Mouse (Mus musculus): Measurements from ENCODE around the gene Gpn3. TPM values are rescaled to one million over a fixed set of nuclear protein-coding genes. Genes with fewer than 3 reads are reported as not detected.
"Not testable (repeated sequence)": the region's sequence is repeated elsewhere in the genome, so short reads cannot be mapped to it uniquely, and the experiment has no call there.

Gpn3 gene
- polyA plus RNA-seq, 1 experiment: not detected

- peaks cover 8% of the 10 kb centered on the region for H3K4me1 ChIP-seq (ENCODE audit: control insufficient read depth, insufficient read depth, low read length)
- TF ChIP-seq POLR2A (IDR thresholded peaks at IDR 0.05; ENCODE audit: insufficient read depth, low read depth, low read length): no peak
- no peak for TF ChIP-seq CTCF (IDR thresholded peaks at IDR 0.05; ENCODE audit: insufficient read depth, low read depth, low read length)
- H3K4me3 ChIP-seq (ENCODE audit: insufficient read depth, low read depth, low read length): no peak overlapping the region
- H3K27ac ChIP-seq (ENCODE audit: insufficient read depth, low read depth, low read length): no peak overlapping the region
- 93% methylated on average over 10 of the region's 10 CpGs for WGBS
Measured at GRCm38 (mm10) chr5:122405537-122405936, 33.9 kb downstream of the Gpn3 start.

GRCm38 (mm10) chr5:122409692-122410645 is 38.3 kb downstream of the Gpn3 start:
- Histone ChIP-seq H3K4me3 (ENCODE audit: insufficient read depth, low read depth, low read length) (no peak overlapping the region), H3K4me1 (ENCODE audit: control insufficient read depth, insufficient read depth, low read length) (no peaks in the 10 kb centered on the region), H3K27ac (ENCODE audit: insufficient read depth, low read depth, low read length) (no peak overlapping the region)
- 91% methylated on average over 19 of the region's 19 CpGs for WGBS
- TF ChIP-seq POLR2A (IDR thresholded peaks at IDR 0.05; ENCODE audit: insufficient read depth, low read depth, low read length) (no peak), CTCF (IDR thresholded peaks at IDR 0.05; ENCODE audit: insufficient read depth, low read depth, low read length) (no peak)

- no peak overlapping the region for H3K4me3 ChIP-seq (ENCODE audit: insufficient read depth, low read depth, low read length)
- H3K27ac ChIP-seq (ENCODE audit: insufficient read depth, low read depth, low read length): no peak overlapping the region
- H3K4me1 ChIP-seq (ENCODE audit: control insufficient read depth, insufficient read depth, low read length): no peaks in the 10 kb centered on the region
- no peak for TF ChIP-seq POLR2A (IDR thresholded peaks at IDR 0.05; ENCODE audit: insufficient read depth, low read depth, low read length)
- TF ChIP-seq CTCF (IDR thresholded peaks at IDR 0.05; ENCODE audit: insufficient read depth, low read depth, low read length): no peak
- WGBS: 82% methylated on average over 5 of the region's 5 CpGs
Measured at GRCm38 (mm10) chr5:122411892-122412291, 40.2 kb downstream of the Gpn3 start.

GRCm38 (mm10) chr5:122412826-122413225 is 41.1 kb downstream of the Gpn3 start:
- Histone ChIP-seq H3K27ac (ENCODE audit: insufficient read depth, low read depth, low read length) (no peak overlapping the region), H3K4me3 (ENCODE audit: insufficient read depth, low read depth, low read length) (no peak overlapping the region), H3K4me1 (ENCODE audit: control insufficient read depth, insufficient read depth, low read length) (no peaks in the 10 kb centered on the region)
- 65% methylated on average over 6 of the region's 6 CpGs for WGBS
- TF ChIP-seq POLR2A (IDR thresholded peaks at IDR 0.05; ENCODE audit: insufficient read depth, low read depth, low read length) (no peak), CTCF (IDR thresholded peaks at IDR 0.05; ENCODE audit: insufficient read depth, low read depth, low read length) (no peak)

GRCm38 (mm10) chr5:122414351-122414750 is 42.7 kb downstream of the Gpn3 start:
- no peak overlapping the region for H3K4me3 ChIP-seq (ENCODE audit: insufficient read depth, low read depth, low read length)
- no peak overlapping the region for H3K27ac ChIP-seq (ENCODE audit: insufficient read depth, low read depth, low read length)
- TF ChIP-seq CTCF (IDR thresholded peaks at IDR 0.05; ENCODE audit: insufficient read depth, low read depth, low read length): no peak
- TF ChIP-seq POLR2A (IDR thresholded peaks at IDR 0.05; ENCODE audit: insufficient read depth, low read depth, low read length): no peak
- no peaks in the 10 kb centered on the region for H3K4me1 ChIP-seq (ENCODE audit: control insufficient read depth, insufficient read depth, low read length)
- WGBS: 96% methylated on average over 5 of the region's 5 CpGs

- 87% methylated on average over 12 of the region's 12 CpGs for WGBS
- TF ChIP-seq CTCF (IDR thresholded peaks at IDR 0.05; ENCODE audit: insufficient read depth, low read depth, low read length): no peak
- no peak for TF ChIP-seq POLR2A (IDR thresholded peaks at IDR 0.05; ENCODE audit: insufficient read depth, low read depth, low read length)
- no peak overlapping the region for H3K27ac ChIP-seq (ENCODE audit: insufficient read depth, low read depth, low read length)
- H3K4me1 ChIP-seq (ENCODE audit: control insufficient read depth, insufficient read depth, low read length): no peaks in the 10 kb centered on the region
- H3K4me3 ChIP-seq (ENCODE audit: insufficient read depth, low read depth, low read length): no peak overlapping the region
Measured at GRCm38 (mm10) chr5:122415465-122415864, 43.8 kb downstream of the Gpn3 start.

- H3K27ac ChIP-seq (ENCODE audit: insufficient read depth, low read depth, low read length); H3K4me1 ChIP-seq (ENCODE audit: control insufficient read depth, insufficient read depth, low read length); H3K4me3 ChIP-seq (ENCODE audit: insufficient read depth, low read depth, low read length): not testable (repeated sequence)
- WGBS: 63% methylated on average over 4 of the region's 4 CpGs
Measured at GRCm38 (mm10) chr5:122420676-122421075, 49.0 kb downstream of the Gpn3 start.

- TF ChIP-seq CTCF (IDR thresholded peaks at IDR 0.05; ENCODE audit: insufficient read depth, low read depth, low read length) (no peak), POLR2A (IDR thresholded peaks at IDR 0.05; ENCODE audit: insufficient read depth, low read depth, low read length) (no peak)
- H3K4me1 ChIP-seq (ENCODE audit: control insufficient read depth, insufficient read depth, low read length): peaks cover 5% of the 10 kb centered on the region
- peak within 1 kb of the TSS; percentile 95 for H3K4me3 ChIP-seq (ENCODE audit: insufficient read depth, low read depth, low read length)
- H3K27ac ChIP-seq (ENCODE audit: insufficient read depth, low read depth, low read length): peak within 1 kb of the TSS; percentile 86
- WGBS: 18% methylated on average over 17 of the region's 17 CpGs
Measured at GRCm38 (mm10) chr5:122421271-122422068, 49.8 kb downstream of the Gpn3 start, which contains the start of gene Anapc7. TSS of gene Anapc7 (plus strand) at chr5:122421693.
